Mouse (Mus musculus): ENCODE measurements around the gene Wdr45b. TPM values are rescaled to one million over a fixed set of nuclear protein-coding genes. Genes with fewer than 3 reads are reported as not detected.

The Wdr45b gene
- 40.8 TPM for polyA plus RNA-seq (2017; shearing (Covaris generic))

GRCm38 (mm10) chr11:121354091-121354707 lies at the start of gene Wdr45b:
Gene Wdr45b (minus strand): TSS chr11:121354445.

GRCm38 (mm10) chr11:121387750-121388553 lies 33.7 kb upstream of the Wdr45b start, which contains the start of gene Rab40b:
Gene Rab40b (minus strand): TSS chr11:121388251.

Other genes with a start within 250 kb of the Wdr45b start
- not detected for gene Tex19.2, start 235.8 kb downstream of the Wdr45b start, polyA plus RNA-seq (2017; shearing (Covaris generic))
- not detected for gene Tex19.1, start 208.3 kb downstream of the Wdr45b start, polyA plus RNA-seq (2017; shearing (Covaris generic))
- gene Uts2r, start 194.2 kb downstream of the Wdr45b start, polyA plus RNA-seq (2017; shearing (Covaris generic)) = not detected
- gene Hexdc, start 150.0 kb downstream of the Wdr45b start, polyA plus RNA-seq (2017; shearing (Covaris generic)) = 2.5 TPM
- 7.3 TPM for gene Ogfod3, start 149.7 kb downstream of the Wdr45b start, polyA plus RNA-seq (2017; shearing (Covaris generic))
- gene Cybc1, start 125.1 kb downstream of the Wdr45b start, polyA plus RNA-seq (2017; shearing (Covaris generic)) = 115 TPM
- 34.2 TPM for gene Narf, start 117.2 kb downstream of the Wdr45b start, polyA plus RNA-seq (2017; shearing (Covaris generic))
- gene Foxk2, start 94.5 kb downstream of the Wdr45b start, polyA plus RNA-seq (2017; shearing (Covaris generic)) = 18.2 TPM
- gene Rab40b, start 33.8 kb upstream of the Wdr45b start, polyA plus RNA-seq (2017; shearing (Covaris generic)) = not detected
- gene Fn3krp, start 67.0 kb upstream of the Wdr45b start, polyA plus RNA-seq (2017; shearing (Covaris generic)) = 0.45 TPM
- gene Fn3k, start 80.5 kb upstream of the Wdr45b start, polyA plus RNA-seq (2017; shearing (Covaris generic)) = 0.31 TPM
- 48.9 TPM for gene Tbcd, start 97.5 kb upstream of the Wdr45b start, polyA plus RNA-seq (2017; shearing (Covaris generic))
- gene Zfp750, start 164.9 kb upstream of the Wdr45b start, polyA plus RNA-seq (2017; shearing (Covaris generic)) = 0.32 TPM

Measured in CD4-positive, CD25-positive, alpha-beta regulatory T cell (primary cell).